Mouse (Mus musculus): ENCODE data around the gene Cd69.

DNA sequence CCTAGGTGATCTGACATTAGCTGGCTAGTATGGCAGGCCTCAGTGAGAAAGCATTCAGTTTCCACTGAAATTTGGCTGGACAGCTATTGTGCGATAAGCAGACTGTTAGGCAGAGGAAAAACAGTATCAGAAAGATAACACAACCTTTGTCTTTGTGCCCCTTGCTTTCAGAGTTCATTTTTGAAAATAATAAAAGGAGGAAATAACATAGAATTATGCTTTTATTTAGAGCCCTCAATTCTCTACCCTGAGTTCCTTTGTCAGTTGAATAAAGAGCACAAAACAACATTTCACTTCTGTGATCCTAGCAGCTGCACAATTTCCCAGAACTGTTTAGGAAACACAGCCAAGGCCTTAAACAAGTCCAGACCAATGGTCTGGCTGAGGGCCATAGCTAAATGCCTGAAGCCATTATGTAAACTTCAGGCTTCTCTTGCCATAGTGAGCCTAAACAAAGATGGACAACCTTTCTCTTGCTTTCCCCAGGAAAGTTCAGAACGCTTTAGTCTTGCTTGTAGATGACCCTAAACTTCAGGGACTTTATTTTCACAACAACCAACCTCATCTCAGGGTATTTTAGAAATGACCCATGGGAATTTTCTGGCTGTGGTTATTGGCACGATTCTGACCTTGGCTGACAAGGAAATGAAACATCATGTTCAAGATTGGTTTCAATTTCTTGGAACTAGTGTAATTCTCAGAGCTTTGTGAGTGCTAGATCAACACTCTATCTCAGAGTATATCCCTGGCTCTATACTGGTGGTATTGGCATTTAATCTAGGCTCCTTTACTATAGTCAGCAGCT, 45.3 kb downstream of the Cd69 start:
- TF ChIP-seq CTCF (IDR thresholded peaks at IDR 0.05; ENCODE audit: control insufficient read depth, insufficient read depth, low read length) (no peak), POLR2A (IDR thresholded peaks at IDR 0.05; ENCODE audit: borderline replicate concordance, control insufficient read depth, low read depth, low read length) (no peak)
